Mouse (Mus musculus): ENCODE measurements around the gene Lztr1.

Lztr1 gene

DNA sequence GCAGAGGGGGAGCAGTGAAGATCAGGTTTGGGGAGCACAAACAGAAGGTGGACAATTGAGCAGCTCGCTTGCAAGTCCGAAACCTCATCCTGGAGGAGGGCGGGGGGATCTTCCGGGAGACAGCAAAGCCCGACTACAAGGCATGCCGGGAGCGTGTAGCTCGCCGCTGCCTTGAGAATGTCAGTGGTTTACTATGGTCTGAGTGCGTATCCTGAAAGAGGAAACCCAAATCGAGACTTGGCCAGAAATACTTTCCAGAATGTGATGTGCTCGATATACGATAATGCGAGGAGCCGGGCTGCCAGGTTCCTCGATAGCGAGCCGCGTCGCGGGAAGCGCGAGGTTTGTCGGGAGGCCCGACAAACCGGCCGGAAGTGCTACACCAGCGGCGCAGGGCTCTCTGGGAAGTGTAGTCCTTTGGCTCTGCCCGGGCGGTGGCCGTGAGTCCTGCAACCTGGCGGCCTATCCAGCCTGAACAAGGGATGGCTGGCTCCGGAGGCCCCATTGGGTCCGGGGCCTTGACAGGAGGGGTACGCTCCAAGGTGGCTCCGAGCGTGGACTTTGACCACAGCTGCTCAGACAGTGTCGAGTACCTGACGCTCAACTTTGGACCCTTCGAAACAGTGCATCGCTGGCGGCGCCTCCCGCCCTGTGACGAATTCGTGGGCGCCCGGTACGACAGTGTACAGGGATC is at the start of gene Lztr1:
Gene Lztr1 (plus strand): TSS at position 143 of the 694 bp plus-strand sequence.
- no peak for DNase-seq (ENCODE audit: extremely low read depth, low read depth, low spot score)

GRCm38 (mm10) chr16:17460254-17460653 is 48.2 kb upstream of the Lztr1 start:
- DNase-seq (ENCODE audit: extremely low read depth, low read depth, low spot score) = peak; percentile 19

- no peak for DNase-seq (ENCODE audit: extremely low read depth, low read depth, low spot score)
Measured at GRCm38 (mm10) chr16:17461596-17461995, 46.9 kb upstream of the Lztr1 start.

GRCm38 (mm10) chr16:17463184-17463583 is 45.3 kb upstream of the Lztr1 start:
- DNase-seq (ENCODE audit: extremely low read depth, low read depth, low spot score) = no peak

DNA sequence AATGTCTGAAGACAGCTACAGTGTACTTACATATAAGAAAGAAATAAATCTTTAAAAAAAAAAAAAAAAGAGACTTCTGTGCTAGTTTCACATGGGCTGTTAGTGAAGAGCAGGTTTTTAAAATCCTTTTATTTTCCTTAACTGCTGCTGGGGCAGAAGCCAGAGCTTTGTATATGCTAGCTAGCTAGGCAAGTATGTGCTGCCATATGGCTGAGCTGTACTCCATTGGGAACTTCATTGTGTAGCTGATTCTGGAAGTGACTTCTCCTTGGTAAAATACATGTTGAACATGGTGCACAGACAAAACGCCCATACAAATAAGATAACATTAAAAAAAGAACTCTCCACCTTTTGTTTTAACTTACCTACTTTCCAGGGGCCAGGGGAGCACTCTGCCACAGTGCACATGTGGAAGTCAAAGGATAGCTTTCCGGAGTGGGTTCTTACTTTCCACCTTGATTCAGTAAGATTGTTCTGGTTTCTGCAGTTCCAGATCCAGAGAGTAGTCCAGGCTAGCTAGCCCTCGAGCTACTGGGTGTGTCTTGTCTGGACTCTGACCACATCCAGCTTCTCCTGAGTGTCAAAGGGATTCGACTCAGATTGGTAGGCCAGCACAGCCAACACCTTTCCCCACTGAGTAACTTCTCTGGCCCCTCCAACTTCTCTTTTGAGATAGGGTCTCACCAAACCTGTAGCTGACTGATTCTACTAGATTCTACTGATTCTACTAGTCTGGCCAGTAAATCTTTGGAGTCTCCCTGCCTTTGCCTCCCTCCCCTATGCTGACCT is 41.4 kb upstream of the Lztr1 start:
- no peak for DNase-seq (ENCODE audit: extremely low read depth, low read depth, low spot score)

DNA sequence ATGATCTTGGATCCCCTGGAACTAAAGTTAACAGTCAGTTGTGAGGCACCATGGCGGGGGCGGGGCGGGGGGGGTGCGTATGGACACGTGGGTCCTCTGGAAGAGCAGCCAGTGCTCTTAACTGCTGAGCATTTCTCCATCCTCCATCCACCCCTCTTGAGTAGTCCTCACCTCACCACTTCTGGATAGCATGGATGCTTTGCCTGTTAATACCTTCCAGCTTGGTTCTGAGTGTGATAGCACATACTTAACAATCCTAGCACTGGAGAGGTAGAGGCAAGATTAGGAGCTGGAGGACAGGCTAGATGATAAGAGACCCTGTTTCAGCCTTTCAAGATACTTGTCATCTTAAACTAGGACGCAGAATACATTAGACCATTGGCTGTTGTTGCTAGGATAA is 36.0 kb upstream of the Lztr1 start:
- no peak for DNase-seq (ENCODE audit: extremely low read depth, low read depth, low spot score)

DNA sequence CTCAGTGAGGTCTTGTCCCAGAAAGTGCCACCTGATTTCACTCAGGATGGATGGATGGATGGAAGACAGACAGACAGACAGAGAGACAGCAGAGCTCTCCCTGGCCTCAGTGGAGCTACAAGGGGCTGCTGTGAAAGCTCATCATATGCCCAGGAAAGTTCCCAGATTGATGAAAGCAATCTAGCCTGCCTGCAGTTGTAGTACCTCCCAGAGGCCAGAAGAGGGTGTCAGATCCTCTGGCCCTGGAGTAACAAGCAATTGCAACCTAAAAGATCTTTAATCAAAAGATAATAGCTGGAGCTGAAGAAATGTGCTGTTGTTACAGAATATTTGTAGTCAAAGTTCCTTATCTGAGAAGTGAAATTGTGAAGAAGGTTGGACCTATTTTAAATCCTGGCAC is 34.4 kb upstream of the Lztr1 start:
- DNase-seq (ENCODE audit: extremely low read depth, low read depth, low spot score) = no peak

GRCm38 (mm10) chr16:17474761-17475160 is 33.7 kb upstream of the Lztr1 start:
- no peak for DNase-seq (ENCODE audit: extremely low read depth, low read depth, low spot score)

DNA sequence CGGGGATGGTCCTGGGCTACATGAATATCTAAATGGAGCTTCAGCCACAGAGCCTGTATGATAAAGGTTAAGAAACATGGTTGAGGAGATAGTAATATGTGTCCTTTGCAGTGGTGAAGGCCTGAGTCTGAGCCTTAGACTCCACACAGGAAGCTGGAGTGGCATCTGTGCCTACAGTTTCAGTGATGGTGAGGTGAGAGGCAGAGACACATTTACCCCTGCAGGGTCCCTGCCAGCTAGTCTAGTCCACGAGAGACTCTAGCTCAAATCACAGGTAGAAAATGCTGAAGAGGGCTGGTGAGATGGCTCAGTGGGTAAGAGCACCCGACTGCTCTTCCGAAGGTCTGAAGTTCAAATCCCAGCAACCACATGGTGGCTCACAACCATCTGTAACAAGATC is 33.2 kb upstream of the Lztr1 start:
- DNase-seq (ENCODE audit: extremely low read depth, low read depth, low spot score) = no peak

DNA sequence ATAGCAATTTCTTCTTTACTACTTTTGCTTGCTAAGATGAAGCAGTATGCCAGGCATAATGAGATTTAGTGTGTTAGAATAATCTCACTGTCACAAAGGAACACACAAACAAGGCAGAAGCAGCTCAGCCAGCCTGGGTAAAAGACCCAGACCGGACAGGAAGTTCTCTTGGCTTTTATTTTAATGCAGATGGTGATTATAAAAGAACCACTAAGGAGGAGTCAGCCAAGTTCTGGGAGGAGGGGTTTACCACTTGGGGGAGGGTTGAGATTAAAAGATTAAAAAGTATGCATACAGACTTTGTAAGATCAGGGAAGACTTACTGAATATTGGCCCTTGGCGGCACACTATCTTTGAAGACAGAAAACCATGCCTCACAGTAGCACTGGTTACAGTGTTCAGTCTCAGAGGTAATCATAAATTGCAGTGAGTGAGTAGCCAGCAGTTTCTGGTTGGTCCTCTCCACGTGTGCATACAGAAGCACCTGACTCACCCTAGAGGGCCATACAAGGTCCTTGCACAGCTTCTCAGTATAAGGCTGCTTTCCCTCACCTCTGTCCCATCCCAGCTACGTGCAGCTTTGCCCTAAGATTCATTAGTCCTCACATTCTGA is 30.1 kb upstream of the Lztr1 start:
- DNase-seq (ENCODE audit: extremely low read depth, low read depth, low spot score) = no peak

DNA sequence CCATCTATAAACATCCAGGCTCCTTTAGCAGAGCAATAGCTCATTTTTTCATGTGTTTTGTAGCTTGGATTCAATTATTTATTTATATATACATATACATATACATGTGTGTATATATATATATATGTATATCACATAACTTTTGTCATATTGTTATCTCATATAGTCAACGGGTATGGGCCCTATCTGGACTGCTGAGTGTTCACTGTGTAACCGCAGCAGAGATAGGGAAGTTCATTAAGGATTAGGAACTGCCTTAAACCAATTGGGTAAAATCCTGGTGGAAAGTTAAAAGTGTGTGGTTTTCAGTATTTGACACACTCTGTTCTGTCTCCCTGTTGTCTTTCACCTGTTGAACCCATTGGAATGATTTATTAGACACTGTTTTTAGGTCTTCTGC is 27.0 kb upstream of the Lztr1 start:
- DNase-seq (ENCODE audit: extremely low read depth, low read depth, low spot score) = no peak

DNA sequence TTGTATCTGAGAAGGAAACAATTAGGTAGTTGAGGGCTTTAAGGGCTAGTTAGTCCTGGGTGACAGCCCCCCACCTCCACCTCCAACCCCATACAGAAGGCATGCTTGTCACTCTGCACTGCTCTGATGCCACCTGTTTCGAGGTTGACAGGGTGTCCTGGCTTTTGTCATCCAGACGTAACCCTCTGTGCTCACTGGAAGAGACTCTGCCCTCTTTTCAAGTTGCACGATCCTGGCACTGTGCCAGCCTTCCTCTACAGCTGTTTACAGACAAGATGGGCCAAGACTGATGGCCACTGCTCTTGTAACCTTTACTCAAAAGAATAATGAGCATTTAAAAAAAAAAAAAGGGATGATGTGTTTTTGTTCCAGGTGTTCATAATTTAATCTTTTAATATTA is 22.0 kb upstream of the Lztr1 start:
- DNase-seq (ENCODE audit: extremely low read depth, low read depth, low spot score) = no peak

- no peak for DNase-seq (ENCODE audit: extremely low read depth, low read depth, low spot score)
Measured at GRCm38 (mm10) chr16:17488478-17489468, 19.7 kb upstream of the Lztr1 start.

- DNase-seq (ENCODE audit: extremely low read depth, low read depth, low spot score) = no peak
Measured at GRCm38 (mm10) chr16:17489469-17490111, 18.9 kb upstream of the Lztr1 start, which contains the start of gene Aifm3. Gene Aifm3, plus strand, starts transcription at chr16:17489611.

- DNase-seq (ENCODE audit: extremely low read depth, low read depth, low spot score) = no peak
Measured at GRCm38 (mm10) chr16:17491154-17491553, 17.3 kb upstream of the Lztr1 start.

DNA sequence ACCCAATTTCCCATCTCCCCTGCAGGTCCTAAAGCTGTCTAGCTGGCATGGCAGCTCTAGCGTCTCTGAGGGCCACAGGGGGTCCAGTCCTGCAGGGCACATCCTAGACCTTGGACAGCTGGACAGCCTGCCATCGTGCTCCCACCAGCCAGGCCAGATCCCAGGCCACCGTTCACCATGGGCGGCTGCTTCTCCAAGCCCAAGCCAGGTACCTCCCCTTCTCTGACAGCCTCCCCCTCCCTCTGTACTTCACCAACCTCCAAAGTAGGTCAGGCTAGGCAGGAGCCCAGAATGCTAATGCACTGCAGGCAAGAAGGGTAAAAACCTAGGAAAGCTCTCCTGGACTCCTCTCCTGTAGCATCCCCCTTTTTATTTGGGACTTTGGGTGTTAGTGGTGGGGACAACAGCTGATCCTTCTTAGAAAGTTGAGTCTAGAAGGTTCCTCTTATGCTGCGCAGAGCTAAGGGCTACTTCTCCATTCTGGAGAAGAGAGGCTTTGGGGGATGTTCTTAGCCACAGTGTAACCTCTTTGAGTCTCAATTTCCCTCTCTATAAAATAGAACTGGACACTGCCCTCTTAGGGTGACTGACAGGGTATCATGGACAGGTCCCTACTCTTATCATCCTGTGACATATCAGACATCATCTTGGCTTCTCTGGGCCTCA is 16.5 kb upstream of the Lztr1 start:
- no peak for DNase-seq (ENCODE audit: extremely low read depth, low read depth, low spot score)

DNA sequence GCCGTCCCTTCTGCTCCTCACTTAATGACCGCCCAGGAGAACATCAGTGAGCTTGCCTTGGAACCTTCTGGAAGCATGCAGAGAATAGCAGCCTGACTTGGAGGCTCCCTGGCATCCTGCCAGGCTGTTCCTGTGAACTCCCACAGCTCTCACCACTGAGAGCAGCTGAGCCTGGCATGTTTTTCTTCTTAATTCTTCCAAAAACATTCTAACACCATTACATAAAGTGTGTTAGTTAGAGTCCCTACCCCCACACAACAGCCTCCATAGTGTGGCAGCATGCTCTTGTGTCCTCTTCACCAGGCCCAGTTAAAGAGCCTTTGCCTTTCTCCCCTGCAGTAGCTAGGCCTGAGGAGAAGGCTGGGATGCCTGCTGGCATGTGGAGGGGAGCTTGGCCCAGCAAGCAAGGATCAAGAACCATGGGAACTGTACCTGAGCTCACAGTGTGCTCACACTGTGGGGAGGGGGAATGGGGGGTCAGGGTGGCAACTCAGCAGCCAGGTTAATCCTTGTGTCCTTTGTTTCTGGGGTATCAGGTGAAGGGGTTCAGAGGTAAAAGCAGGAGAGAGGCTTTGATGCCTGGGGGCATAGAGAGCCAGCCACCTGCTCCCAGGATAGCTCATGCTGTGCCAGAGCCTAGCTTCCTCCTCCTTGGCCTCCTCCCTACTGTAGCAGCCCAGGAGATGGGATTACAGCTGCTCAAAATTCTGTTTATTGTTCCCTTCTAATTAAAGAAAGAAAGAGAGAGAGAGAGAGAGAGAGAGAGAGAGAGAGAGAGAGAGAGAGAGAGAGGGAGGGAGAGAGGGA is 11.8 kb upstream of the Lztr1 start:
- no peak for DNase-seq (ENCODE audit: extremely low read depth, low read depth, low spot score)

GRCm38 (mm10) chr16:17499249-17499883 is 9.1 kb upstream of the Lztr1 start:
- DNase-seq (ENCODE audit: extremely low read depth, low read depth, low spot score) = no peak

Measured in fat pad, adult 2 months (tissue).